Mouse (Mus musculus) spleen, adult 2 months (tissue): Measurements from ENCODE around the gene Scgb1a1. TPM values are rescaled to one million over a fixed set of nuclear protein-coding genes. Genes with fewer than 3 reads are reported as not detected.

Source experiments
- DNase-seq, 2 experiments: peaks; one replicate each; pipeline versions ENCODE4 v3.0.0 to v3.0.0-alpha.2; 2012 to 2021; ENCODE audit warnings: low spot score in 2 of 2, low read depth in 1 of 2
- H3K27ac ChIP-seq: fragments of 200-500 bp; 2 replicates; pipeline ENCODE4 v1.5.1; 2012; ENCODE audit warnings: low read length, inconsistent platforms; ENCODE audit not compliant: insufficient read depth
- H3K27me3 ChIP-seq: fragments of 200-500 bp; 2 replicates; pipeline ENCODE4 v1.6.1; 2012; ENCODE audit warnings: mild to moderate bottlenecking, moderate library complexity, low read length, inconsistent platforms; ENCODE audit not compliant: control insufficient read depth, insufficient read depth
- H3K36me3 ChIP-seq: fragments of 200-500 bp; 2 replicates; pipeline ENCODE4 v1.6.1; 2012; ENCODE audit warnings: mild to moderate bottlenecking, low read length, inconsistent platforms; ENCODE audit not compliant: control insufficient read depth, insufficient read depth
- H3K4me1 ChIP-seq: fragments of 200-500 bp; 2 replicates; pipeline ENCODE4 v1.6.1; 2011; ENCODE audit warnings: inconsistent platforms; ENCODE audit not compliant: control insufficient read depth, insufficient read depth, insufficient read length
- H3K4me3 ChIP-seq: fragments of 200-500 bp; 2 replicates; pipeline ENCODE4 v1.5.1; 2011; ENCODE audit warnings: mild to moderate bottlenecking, inconsistent platforms; ENCODE audit not compliant: insufficient read depth, insufficient read length; ENCODE audit errors: extremely low read depth
- CTCF ChIP-seq: fragments of 200-500 bp; IDR thresholded peaks from 2 replicates; pipeline ENCODE4 v1.5.1; 2011; ENCODE audit warnings: mild to moderate bottlenecking, inconsistent platforms; ENCODE audit not compliant: insufficient read depth, insufficient read length, insufficient replicate concordance; ENCODE audit errors: extremely low read depth
- POLR2A ChIP-seq: fragments of 200-500 bp; IDR thresholded peaks from 2 replicates; pipeline ENCODE4 v1.6.1; 2011; ENCODE audit warnings: low read depth, low read length, inconsistent platforms
- WGBS: fragments of 180-500 bp; shearing (Covaris S2); methylation state at CpG from one replicate; pipeline ENCODE4 v1.1.7; 2018; 5-methylcytosine and 5-hydroxymethylcytosine counted together
- polyA plus RNA-seq: library from polyadenylated mRNA; depleted of rRNA; stranded (reverse); fragments of >200 nt; gene quantifications from 2 replicates; pipeline ENCODE4 v1.2.3, GENCODE M21; 2012

Gene Scgb1a1
- polyA plus RNA-seq, 1 experiment = 0.91 TPM

DNA sequence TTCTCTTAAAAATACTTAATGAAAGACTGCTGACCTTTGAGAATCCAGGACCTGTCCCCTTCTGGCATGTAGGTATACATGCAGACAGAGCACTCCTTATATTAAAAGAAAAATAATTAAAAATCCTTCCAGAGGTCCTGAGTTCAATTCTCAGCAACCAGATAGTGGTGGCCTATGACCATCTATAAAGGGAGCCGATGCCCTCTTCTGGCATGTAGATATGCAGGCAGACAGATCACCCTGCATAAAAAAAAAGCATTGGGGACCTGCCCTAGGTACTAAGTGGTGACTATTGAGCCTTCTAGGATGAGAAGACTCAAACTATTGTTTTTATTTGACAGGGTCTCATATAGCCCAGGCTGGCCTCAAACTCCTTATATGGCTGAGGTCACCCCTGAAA, 20.8 kb upstream of the Scgb1a1 start:
- no peaks in the 10 kb centered on the region for H3K27me3 ChIP-seq
- WGBS = 84% methylated on average over 1 of the region's 1 CpGs

DNA sequence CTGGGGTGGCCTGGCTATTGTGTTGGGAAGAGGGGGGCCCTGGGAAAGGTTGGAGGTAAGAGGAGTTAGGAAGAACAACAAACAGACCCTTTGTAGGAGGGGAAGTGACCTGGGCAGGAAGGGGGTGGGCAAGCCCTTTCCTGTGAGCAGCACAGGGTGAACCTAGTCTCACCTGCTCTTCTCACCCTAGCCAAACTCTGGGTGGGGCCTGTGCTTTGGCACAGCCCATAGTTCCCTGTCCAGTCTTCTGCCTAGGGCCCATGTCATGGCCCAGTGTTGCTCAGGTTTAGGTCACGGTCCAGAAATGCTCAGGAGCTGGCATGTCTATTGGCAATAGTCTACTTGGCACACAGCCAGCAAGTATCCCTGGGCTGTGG, 19.6 kb upstream of the Scgb1a1 start:
- TF ChIP-seq POLR2A (no peak), CTCF (no peak)
- DNase-seq = no peak

More for the DNA sequence above, 20.8 kb upstream of the Scgb1a1 start:
- Histone ChIP-seq H3K27ac (no peak overlapping the region), H3K4me3 (no peak overlapping the region), H3K4me1 (peaks cover 19% of the 10 kb centered on the region; the same call in 1 of the 2 replicates), H3K36me3 (no peaks in the 10 kb centered on the region)
- TF ChIP-seq CTCF (no peak), POLR2A (no peak)
- DNase-seq = no peak

DNA sequence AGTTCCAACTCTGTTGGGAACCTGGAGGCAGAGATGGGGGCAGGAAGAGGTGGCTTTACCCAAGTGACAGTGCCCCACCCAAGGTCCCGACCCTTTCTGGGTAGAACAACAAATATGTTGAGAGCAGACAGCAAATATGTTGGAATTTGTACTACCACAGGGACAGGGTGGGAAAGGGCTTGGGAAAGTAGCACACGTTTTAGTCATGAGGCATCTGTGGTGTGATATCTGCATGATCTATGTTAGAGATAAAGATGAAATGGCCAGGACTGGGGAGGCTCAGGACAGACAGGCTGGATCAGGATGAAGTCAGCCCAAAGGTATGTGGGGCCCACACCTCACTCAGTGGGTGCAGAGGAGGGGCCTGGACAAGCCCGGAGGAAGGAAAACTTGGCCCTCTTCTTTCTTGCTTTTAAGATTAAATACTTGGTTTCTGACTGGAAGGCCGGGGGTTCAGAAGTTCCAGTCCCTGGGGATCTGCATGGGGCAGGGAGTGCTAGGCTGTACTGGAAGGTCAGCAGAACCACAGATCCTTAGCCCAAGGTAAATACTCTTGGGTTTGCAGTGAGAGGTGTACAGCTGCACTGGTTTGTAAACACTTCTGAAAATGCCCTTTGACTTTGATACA, 19.1 kb upstream of the Scgb1a1 start:
- no peak overlapping the region for H3K4me3 ChIP-seq
- peak overlapping the region; percentile 24; the same call in 1 of the 2 replicates for H3K27ac ChIP-seq
- H3K4me1 ChIP-seq = peaks cover 19% of the 10 kb centered on the region; the same call in 1 of the 2 replicates
- no peaks in the 10 kb centered on the region for H3K27me3 ChIP-seq
- WGBS = 49% methylated on average over 4 of the region's 4 CpGs
- no peak for DNase-seq
- no peaks in the 10 kb centered on the region for H3K36me3 ChIP-seq
- TF ChIP-seq CTCF (no peak), POLR2A (no peak)

More for the DNA sequence above, 19.6 kb upstream of the Scgb1a1 start:
- Histone ChIP-seq H3K27me3 (no peaks in the 10 kb centered on the region), H3K4me1 (peaks cover 19% of the 10 kb centered on the region; the same call in 1 of the 2 replicates), H3K27ac (peak overlapping the region; percentile 24; the same call in 1 of the 2 replicates), H3K4me3 (no peak overlapping the region), H3K36me3 (no peaks in the 10 kb centered on the region)
- WGBS = 61% methylated on average over 1 of the region's 1 CpGs

DNA sequence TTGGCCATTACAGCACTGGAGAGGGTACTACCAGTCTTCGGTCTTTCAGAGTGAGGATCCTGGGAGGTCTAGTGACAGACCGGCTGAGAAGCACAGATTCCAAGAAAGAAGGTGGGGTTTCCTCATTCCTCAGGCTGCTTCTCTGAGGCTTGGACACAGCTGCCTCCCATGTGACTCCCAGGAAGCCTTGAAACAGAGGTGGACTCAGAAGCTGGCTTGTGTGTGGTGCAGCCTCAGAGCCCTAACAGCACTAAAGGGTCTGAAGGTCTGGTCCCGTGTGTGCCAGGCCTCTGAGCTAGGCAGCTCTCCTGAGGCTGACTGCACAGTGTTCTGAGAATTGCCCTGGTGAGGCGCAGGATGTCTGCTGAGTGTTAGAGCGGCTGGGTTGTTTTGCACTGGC, 18.3 kb upstream of the Scgb1a1 start:
- WGBS = 80% methylated on average over 5 of the region's 5 CpGs
- Histone ChIP-seq H3K4me1 (peaks cover 19% of the 10 kb centered on the region; the same call in 1 of the 2 replicates), H3K27ac (no peak overlapping the region), H3K4me3 (no peak overlapping the region), H3K36me3 (no peaks in the 10 kb centered on the region), H3K27me3 (no peaks in the 10 kb centered on the region)
- DNase-seq = no peak
- TF ChIP-seq CTCF = no peak
- TF ChIP-seq POLR2A = no peak

DNA sequence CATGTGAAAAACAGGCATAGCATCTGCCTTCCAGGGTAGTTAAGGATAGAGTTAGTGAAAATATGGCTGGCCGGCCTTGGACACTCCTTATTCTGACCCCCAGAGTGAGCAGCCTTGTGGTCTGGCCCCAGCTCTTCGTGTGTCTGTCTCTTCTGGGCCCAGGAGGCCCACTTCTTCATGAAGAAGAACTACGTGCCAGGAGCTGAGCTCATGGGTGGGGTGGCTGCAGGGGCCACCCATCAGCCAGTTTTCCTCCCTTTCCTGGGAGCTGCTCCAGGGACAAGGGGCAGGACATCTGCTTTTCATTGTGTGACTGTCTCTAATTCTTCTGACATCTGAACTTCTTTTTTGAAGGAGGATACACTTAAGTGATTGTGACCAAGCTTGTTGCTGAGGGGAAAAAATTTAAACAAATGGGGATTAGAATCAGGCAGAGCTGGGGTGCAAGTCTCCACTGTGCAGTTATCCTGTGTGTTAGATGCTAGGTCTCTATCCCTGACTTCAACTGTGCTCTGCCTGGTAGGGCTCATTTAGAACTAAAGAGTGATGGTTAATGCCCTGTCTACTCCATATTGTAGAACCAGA, 17.4 kb upstream of the Scgb1a1 start:
- TF ChIP-seq POLR2A = no peak
- H3K4me3 ChIP-seq = no peak overlapping the region
- H3K27me3 ChIP-seq = no peaks in the 10 kb centered on the region
- WGBS = 73% methylated on average over 3 of the region's 3 CpGs
- peaks cover 19% of the 10 kb centered on the region; the same call in 1 of the 2 replicates for H3K4me1 ChIP-seq
- no peaks in the 10 kb centered on the region for H3K36me3 ChIP-seq
- DNase-seq = no peak
- H3K27ac ChIP-seq = peak overlapping the region; percentile 12; the same call in 1 of the 2 replicates

DNA sequence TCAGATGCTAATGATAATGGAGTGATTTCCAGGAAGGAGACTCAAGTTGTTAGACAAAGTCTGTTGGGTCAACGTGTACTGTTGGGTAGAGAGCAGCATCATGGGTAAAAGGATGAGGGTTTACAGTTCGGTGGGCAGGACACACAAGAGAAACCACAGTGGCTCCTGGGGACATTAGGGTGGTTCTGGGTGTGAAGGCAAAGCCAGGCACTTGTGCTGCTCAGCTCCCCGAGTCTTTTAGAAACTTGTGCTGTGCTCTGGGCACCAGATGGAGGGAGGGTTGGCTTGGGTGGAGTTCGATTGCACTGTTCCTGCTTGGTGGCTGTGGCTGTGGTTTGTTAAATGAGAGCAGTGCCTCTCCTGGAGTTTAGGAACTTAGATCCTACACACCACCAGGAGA, 16.2 kb upstream of the Scgb1a1 start:
- TF ChIP-seq POLR2A = no peak
- no peak for TF ChIP-seq CTCF
- peak in 1 of 2 experiments; percentile 50 for DNase-seq
- no peaks in the 10 kb centered on the region for H3K36me3 ChIP-seq
- H3K27ac ChIP-seq = peak overlapping the region; percentile 48
- H3K4me3 ChIP-seq = no peak overlapping the region
- WGBS = 8% methylated on average over 4 of the region's 4 CpGs
- no peaks in the 10 kb centered on the region for H3K27me3 ChIP-seq
- peaks cover 19% of the 10 kb centered on the region; the same call in 1 of the 2 replicates for H3K4me1 ChIP-seq

DNA sequence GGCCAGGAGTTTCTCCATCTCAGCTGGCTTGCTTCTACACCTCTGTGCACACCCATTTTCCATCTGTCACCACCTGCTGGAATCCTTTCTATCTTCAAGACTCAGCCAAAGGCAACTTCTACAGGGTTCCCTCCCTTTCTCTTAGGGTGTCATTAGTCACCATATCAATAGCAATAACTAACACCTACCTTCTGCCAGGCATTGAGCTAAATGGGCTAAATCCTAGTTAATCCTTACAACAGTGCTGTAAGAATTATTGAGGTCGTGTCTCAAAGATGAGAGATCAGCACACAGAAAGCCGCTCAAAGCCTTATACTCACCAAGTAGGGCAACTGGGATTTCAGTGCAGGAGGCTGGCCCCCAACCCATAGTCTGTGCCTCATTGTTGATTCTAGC, 13.3 kb upstream of the Scgb1a1 start:
- H3K36me3 ChIP-seq = no peaks in the 10 kb centered on the region

More for the DNA sequence above, 13.3 kb upstream of the Scgb1a1 start:
- 86% methylated on average over 2 of the region's 2 CpGs for WGBS
- no peak for DNase-seq
- Histone ChIP-seq H3K4me3 (no peak overlapping the region), H3K4me1 (peaks cover 12% of the 10 kb centered on the region; the same call in 1 of the 2 replicates), H3K27me3 (no peaks in the 10 kb centered on the region), H3K27ac (no peak overlapping the region)
- TF ChIP-seq POLR2A (no peak), CTCF (no peak)
